Mouse (Mus musculus) testis, adult 2 months (tissue): ENCODE results near the gene Rfx2. TPM values are rescaled to one million over a fixed set of nuclear protein-coding genes. Genes with fewer than 3 reads are reported as not detected.

ENCODE experiments used
- H3K27ac ChIP-seq: fragments of 200-500 bp; 2 replicates; pipeline ENCODE4 v1.5.1; 2012; ENCODE audit warnings: low read depth, low read length; ENCODE audit not compliant: control insufficient read depth, insufficient read depth
- H3K27me3 ChIP-seq: fragments of 200-500 bp; 2 replicates; pipeline ENCODE4 v1.6.1; 2012; ENCODE audit warnings: mild to moderate bottlenecking, low read length, moderate library complexity; ENCODE audit not compliant: control insufficient read depth, insufficient read depth
- H3K36me3 ChIP-seq: fragments of 200-500 bp; 2 replicates; pipeline ENCODE4 v1.6.1; 2012; ENCODE audit warnings: mild to moderate bottlenecking, low read length; ENCODE audit not compliant: control insufficient read depth, insufficient read depth
- H3K4me1 ChIP-seq: fragments of 200-500 bp; 2 replicates; pipeline ENCODE4 v1.6.1; 2012; ENCODE audit warnings: low read length; ENCODE audit not compliant: control insufficient read depth, insufficient read depth
- H3K4me3 ChIP-seq: fragments of 200-500 bp; 2 replicates; pipeline ENCODE4 v1.5.1; 2012; ENCODE audit warnings: low read depth, mild to moderate bottlenecking, low read length, moderate library complexity, mixed read lengths; ENCODE audit not compliant: control insufficient read depth
- CTCF ChIP-seq: fragments of 200-500 bp; IDR thresholded peaks from 2 replicates; pipeline ENCODE4 v1.5.1; 2012; ENCODE audit warnings: low read depth, mild to moderate bottlenecking, inconsistent platforms, low read length, moderate library complexity; ENCODE audit not compliant: control insufficient read depth, insufficient read depth, insufficient replicate concordance
- POLR2A ChIP-seq: fragments of 200-500 bp; IDR thresholded peaks from 2 replicates; pipeline ENCODE4 v1.6.1; 2012; ENCODE audit warnings: low read depth, mild to moderate bottlenecking, inconsistent platforms, low read length, moderate library complexity; ENCODE audit not compliant: control insufficient read depth
- polyA plus RNA-seq: library from polyadenylated mRNA; depleted of rRNA; stranded (reverse); fragments of >200 nt; gene quantifications from 2 replicates; pipeline ENCODE4 v1.2.3, GENCODE M21; 2012

The Rfx2 gene
- polyA plus RNA-seq, 1 experiment: 312 TPM

GRCm38 (mm10) chr17:56855421-56855820, 24.6 kb upstream of the Rfx2 start:
- no peak for TF ChIP-seq CTCF
- TF ChIP-seq POLR2A: no peak
- Histone ChIP-seq H3K27ac (no peak overlapping the region), H3K27me3 (no peaks in the 10 kb centered on the region), H3K4me1 (no peaks in the 10 kb centered on the region), H3K4me3 (no peak overlapping the region), H3K36me3 (no peaks in the 10 kb centered on the region)

DNA sequence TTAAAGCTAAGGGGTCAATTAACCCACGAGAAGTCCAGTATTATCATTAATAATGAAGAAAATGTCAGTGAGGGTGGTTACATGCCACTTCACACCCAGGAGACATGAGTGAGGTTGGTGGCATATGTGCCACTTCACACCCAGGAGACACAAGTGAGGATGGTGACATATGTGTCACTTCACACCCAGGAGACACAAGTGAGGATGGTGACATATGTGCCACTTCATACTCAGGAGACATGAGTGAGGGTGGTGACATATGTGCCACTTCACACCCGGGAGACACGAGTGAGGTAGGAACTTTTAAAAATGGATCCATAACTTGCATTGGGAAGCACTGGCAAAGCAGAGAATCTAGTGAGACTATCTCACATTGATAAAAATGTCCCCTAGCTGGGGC, 20.4 kb upstream of the Rfx2 start:
- Histone ChIP-seq H3K36me3 (no peaks in the 10 kb centered on the region), H3K27me3 (no peaks in the 10 kb centered on the region), H3K4me3 (no peak overlapping the region), H3K4me1 (no peaks in the 10 kb centered on the region), H3K27ac (no peak overlapping the region)
- TF ChIP-seq CTCF (no peak), POLR2A (no peak)

DNA sequence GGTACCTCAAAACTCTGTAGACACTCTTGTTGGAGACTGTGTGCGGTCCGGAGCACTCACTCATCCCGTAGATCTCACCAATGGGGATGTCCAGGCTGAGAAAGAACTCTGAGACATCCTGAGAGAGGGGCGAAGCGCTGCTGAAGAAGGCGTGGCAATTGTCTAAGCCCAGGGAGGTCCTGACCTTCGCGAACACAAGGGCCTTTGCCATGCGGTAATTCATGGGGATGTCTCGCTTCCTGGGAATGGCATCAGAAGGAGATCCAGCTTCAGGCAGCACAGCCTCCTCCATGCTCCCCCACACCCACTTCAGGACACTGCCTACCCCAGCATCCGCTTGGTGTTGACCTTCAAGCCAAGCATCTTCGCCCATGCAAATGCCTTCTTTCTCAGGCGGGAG, 18.9 kb upstream of the Rfx2 start:
- TF ChIP-seq CTCF: no peak
- TF ChIP-seq POLR2A: no peak
- Histone ChIP-seq H3K4me1 (no peaks in the 10 kb centered on the region; the same call in 1 of the 2 replicates), H3K4me3 (no peak overlapping the region), H3K36me3 (no peaks in the 10 kb centered on the region), H3K27ac (no peak overlapping the region), H3K27me3 (no peaks in the 10 kb centered on the region)

- TF ChIP-seq POLR2A: no peak
- TF ChIP-seq CTCF: no peak
- H3K27me3 ChIP-seq: no peaks in the 10 kb centered on the region
- H3K27ac ChIP-seq: no peak overlapping the region
- no peak overlapping the region for H3K4me3 ChIP-seq
- H3K36me3 ChIP-seq: no peaks in the 10 kb centered on the region
- no peaks in the 10 kb centered on the region; the same call in 1 of the 2 replicates for H3K4me1 ChIP-seq
Observed at GRCm38 (mm10) chr17:56848785-56849184, 18.0 kb upstream of the Rfx2 start.

GRCm38 (mm10) chr17:56843678-56844077, 12.9 kb upstream of the Rfx2 start:
- Histone ChIP-seq H3K36me3 (no peaks in the 10 kb centered on the region), H3K27ac (no peak overlapping the region), H3K4me3 (no peak overlapping the region), H3K4me1 (no peaks in the 10 kb centered on the region; the same call in 1 of the 2 replicates), H3K27me3 (no peaks in the 10 kb centered on the region)
- no peak for TF ChIP-seq CTCF
- TF ChIP-seq POLR2A: no peak

GRCm38 (mm10) chr17:56842173-56842572, 11.4 kb upstream of the Rfx2 start:
- Histone ChIP-seq H3K4me3 (no peak overlapping the region), H3K4me1 (no peaks in the 10 kb centered on the region; the same call in 1 of the 2 replicates), H3K27me3 (no peaks in the 10 kb centered on the region), H3K36me3 (no peaks in the 10 kb centered on the region), H3K27ac (no peak overlapping the region)
- TF ChIP-seq POLR2A: no peak
- TF ChIP-seq CTCF: no peak

DNA sequence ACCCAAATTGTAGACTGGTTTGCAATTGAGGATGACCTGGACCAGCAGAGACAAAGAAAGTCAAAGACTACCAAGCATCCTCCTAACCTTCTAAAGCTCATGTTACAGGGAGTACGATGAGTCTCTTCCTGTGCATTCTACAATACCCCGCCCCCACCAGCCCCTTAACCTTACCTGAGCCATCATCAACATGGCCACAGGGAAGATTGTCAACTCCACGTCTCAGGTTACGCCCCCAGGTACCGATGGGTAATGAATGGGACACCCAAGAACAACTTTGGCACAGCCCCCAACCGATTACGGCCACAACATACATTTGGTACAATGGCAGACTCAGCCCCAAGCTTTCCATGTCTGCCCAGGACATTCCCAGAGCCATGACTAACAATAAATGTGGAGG, 9.7 kb upstream of the Rfx2 start:
- H3K27ac ChIP-seq: no peak overlapping the region
- no peak for TF ChIP-seq CTCF
- TF ChIP-seq POLR2A: no peak
- H3K4me1 ChIP-seq: no peaks in the 10 kb centered on the region
- no peaks in the 10 kb centered on the region for H3K36me3 ChIP-seq
- H3K27me3 ChIP-seq: no peaks in the 10 kb centered on the region
- H3K4me3 ChIP-seq: no peak overlapping the region

GRCm38 (mm10) chr17:56836336-56836735, 5.5 kb upstream of the Rfx2 start:
- peaks cover 4% of the 10 kb centered on the region for H3K4me1 ChIP-seq
- no peaks in the 10 kb centered on the region for H3K36me3 ChIP-seq
- no peak overlapping the region for H3K27ac ChIP-seq
- no peaks in the 10 kb centered on the region for H3K27me3 ChIP-seq
- TF ChIP-seq CTCF: no peak
- TF ChIP-seq POLR2A: no peak
- H3K4me3 ChIP-seq: no peak overlapping the region
